Mouse (Mus musculus) skeletal muscle tissue, adult 2 months (tissue): ENCODE measurements around the gene Zfand2a.
A peak's percentile ranks its signal among the peaks of the same experiment; 100 is the strongest.

Experiments
- DNase-seq: peaks from one replicate; pipeline ENCODE4 v3.0.0-alpha.2; 2012; ENCODE audit warnings: low read depth, low spot score

Zfand2a gene

DNA sequence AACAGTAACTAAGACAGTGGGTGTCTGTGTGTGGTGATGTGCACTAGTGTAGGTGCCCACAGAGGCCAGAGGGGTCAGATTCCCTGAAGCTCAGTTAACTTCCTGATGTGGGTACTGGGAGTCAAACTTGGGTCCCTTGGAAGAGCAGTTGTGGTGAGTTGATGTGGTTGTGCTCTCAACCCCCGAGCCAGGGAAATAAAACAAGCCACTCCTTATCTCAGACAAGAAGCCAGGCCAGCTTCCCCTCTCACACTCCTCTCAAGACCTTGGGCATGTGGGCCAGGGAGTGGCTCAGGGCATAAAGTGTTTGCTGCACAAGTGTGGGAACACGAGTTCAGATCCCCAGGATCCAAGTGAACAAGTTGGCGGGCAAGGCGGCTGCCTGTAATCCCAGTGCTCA, 17.5 kb downstream of the Zfand2a start:
- no peak for DNase-seq

DNA sequence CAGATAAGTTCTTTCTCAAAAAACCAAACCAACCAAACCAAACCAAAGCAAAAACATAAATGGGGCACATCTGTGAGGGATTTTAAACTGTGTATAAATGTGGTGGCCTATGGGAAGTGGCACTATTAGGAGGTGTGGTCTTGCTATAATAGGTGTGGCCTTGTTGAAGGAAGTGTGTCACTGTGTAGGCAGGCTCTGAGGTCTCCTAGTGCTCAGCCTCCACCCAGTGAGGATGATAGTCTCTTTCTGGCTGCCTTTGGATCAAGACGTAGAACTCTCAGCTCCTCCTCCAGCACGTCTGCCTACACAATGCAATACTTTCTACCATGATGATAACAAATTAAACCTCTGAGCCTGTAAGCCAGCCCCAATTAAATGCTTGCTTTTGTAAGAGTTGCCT, 18.0 kb downstream of the Zfand2a start:
- no peak for DNase-seq

GRCm38 (mm10) chr5:139464874-139465273, 19.5 kb downstream of the Zfand2a start:
- no peak for DNase-seq

DNA sequence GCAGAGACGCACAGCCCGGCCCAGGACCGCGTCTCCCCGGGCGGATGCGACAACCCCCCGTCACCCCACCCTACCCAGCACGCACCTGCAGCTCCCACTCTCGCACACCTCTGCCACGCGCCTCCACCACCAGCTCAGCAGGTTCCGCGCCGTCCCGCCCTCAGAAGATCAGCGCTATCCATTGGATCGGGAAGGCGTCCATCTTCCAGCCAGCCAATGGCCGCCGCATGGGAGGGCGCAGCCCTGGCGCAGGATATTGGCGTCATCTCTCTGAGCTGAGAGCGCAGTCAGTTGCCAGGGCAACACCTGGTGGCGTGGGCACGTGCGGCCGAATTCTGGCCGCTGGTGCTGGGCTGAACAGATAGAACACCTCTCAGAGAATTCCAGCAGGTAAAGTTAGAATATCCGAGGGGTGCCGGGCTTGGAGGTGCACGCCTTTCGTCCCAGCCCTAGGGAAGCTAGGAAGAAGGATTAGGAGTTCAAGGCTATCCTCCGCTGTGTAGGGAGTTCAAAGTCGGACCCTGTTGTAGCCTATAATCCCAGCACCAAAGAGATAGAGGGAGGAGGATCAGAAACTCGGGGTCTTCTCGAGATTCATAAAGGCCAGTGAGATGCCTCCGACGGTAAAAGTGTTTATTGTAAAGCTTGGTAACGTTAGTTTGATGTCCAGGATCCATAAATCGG, 23.8 kb downstream of the Zfand2a start, which contains the start of gene 3110082I17Rik:
3110082I17Rik (minus strand) TSS at position 144 of the 684 bp plus-strand sequence.
- peak; percentile 96 for DNase-seq

- DNase-seq = no peak
Observed at GRCm38 (mm10) chr5:139459938-139460337, 24.4 kb downstream of the Zfand2a start.

DNA sequence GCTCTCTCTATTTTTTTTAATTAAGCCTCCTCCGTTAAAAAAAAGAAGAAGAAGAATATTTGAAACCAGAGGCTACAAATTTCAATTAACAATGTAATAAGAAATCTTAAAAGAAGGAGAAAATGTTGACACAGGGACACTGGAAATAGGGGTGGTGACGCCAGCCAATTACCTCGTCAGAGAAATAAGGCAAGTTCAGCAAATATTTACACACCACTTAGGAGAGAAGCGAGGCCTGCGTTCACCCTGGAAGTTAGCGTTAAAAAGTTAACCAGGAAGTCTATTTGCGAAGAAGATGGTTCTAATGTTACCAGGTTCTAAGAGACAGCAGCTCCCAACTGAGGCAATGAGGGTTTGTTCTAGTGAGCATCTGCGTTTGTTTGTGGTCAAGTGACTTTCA, 27.1 kb downstream of the Zfand2a start:
- DNase-seq = no peak

DNA sequence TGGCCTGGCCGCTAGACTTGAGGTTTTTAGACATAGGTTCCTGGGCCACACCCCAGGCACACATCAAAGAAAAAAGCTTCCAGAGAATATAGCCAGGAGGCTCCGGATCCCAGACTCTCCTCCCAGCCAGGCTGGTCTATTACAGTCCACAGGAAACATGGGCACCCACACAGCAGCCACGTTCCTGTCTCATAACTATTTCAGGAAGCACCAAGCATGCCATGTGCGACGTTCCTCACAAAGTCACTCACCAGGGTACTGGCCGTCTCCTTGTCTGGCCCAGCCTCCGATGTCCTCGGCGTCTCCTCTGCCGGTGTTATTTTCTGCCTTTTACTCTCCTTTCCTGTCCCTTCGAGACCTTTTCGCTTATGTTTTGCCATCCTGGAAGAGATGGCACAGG, 29.2 kb downstream of the Zfand2a start:
- no peak for DNase-seq

- DNase-seq = no peak
Observed at GRCm38 (mm10) chr5:139453031-139453430, 31.3 kb downstream of the Zfand2a start.

- no peak for DNase-seq
Observed at GRCm38 (mm10) chr5:139449926-139450325, 34.4 kb downstream of the Zfand2a start.

GRCm38 (mm10) chr5:139449161-139449791, 35.1 kb downstream of the Zfand2a start:
- DNase-seq = no peak

DNA sequence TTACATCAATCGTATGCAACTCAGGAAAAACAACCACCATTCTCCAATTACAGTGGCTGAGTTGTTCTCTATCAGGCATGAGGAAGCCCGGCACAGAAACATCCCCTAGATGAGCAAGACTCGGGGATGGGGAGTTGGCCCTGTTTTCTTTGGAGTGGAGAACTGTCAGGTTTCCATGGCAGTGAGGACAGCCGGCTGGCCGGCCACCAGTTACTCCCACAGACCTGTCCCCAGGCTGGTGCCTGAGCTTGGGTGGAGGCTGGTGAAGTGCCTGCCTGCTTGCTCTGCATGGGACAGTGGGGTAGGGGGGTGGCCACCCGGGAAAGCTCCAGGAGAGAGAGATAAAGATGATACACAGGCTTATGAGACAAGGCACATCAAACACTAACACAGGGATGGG, 36.3 kb downstream of the Zfand2a start:
- DNase-seq = no peak

- DNase-seq = no peak
Observed at GRCm38 (mm10) chr5:139445258-139445657, 39.1 kb downstream of the Zfand2a start.

DNA sequence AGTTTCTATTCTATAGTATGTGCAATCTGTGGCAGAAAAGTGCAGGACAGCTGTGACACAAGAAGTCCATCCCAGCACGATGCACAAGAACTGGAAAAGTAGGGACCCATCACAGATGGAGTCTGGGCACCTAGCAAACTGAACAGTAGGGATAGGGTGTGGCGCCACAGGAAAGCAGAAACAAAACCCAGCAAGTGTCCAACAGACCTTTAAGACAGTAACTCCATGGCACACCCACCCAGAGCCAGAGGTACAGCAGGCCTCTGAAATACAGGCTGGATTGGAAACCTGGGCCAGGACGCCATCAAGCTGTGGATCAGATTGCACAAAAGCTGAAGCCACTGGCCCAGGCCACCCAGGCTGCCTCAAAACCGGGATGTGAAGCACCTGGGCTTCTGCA, 41.4 kb downstream of the Zfand2a start:
- DNase-seq = no peak

- no peak for DNase-seq
Observed at GRCm38 (mm10) chr5:139442428-139442827, 41.9 kb downstream of the Zfand2a start.

GRCm38 (mm10) chr5:139441726-139442018, 42.7 kb downstream of the Zfand2a start:
- DNase-seq = no peak

GRCm38 (mm10) chr5:139440926-139441725, 43.2 kb downstream of the Zfand2a start:
- no peak for DNase-seq

GRCm38 (mm10) chr5:139440451-139440850, 43.9 kb downstream of the Zfand2a start:
- DNase-seq = no peak

- DNase-seq = no peak
Observed at GRCm38 (mm10) chr5:139438440-139438839, 45.9 kb downstream of the Zfand2a start.

- DNase-seq = no peak
Observed at GRCm38 (mm10) chr5:139437769-139438168, 46.6 kb downstream of the Zfand2a start.

DNA sequence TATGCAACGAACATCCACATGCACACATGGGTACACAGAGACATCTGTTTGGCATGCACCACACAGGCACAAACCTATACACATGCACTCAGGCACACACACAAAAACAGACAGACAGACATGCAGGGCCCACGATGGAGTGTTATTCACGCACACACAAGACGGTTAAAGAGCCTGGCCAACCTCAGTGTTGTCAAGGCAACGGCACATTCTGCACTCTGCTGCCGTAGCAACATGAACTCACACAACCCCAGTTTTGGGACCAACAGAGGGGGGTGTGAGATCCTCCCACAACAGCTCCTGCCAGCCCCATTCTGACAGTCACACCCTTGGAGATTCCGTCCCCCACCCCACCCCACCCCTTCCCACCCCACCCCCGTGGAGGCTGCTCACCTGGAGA, 49.4 kb downstream of the Zfand2a start:
- DNase-seq = peak; percentile 55

DNA sequence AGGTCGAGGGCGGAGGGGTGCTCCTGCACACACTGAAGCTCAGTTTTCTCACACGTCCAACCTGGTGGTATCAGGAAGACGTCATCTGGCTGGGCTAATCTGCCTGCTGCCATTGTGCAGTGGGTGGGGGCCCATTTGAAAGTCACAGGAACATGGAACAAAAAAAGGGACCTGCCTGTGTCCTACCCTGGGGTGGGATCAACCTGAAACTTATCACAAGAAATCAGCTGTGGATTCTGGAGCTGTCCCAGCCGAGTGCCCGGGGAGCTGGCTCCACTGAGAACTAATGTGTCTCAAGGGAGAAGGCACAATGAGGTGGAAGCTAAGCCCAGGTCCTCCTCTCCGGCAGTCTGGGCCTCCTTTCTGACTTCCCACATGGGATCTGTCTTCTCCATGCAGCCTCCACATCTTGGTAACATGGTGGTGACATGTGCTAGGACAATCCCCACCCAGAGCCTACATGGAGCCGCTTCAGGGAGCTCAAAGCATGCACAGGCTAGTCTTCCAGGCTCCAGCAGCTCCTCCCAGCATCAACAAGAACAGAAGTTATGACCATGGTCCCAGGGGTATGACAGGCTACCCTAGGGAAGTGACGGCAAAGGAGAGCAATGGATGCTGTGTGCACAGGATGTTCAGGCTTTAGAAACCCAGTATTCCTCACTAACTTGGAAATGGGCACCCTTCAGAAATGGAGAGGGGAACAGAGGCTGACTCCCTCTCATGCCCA, 50.3 kb downstream of the Zfand2a start:
- DNase-seq = no peak
